Mouse (Mus musculus): Measurements from ENCODE around the gene Exph5. TPM values are rescaled to one million over a fixed set of nuclear protein-coding genes. Genes with fewer than 3 reads are reported as not detected.

Gene Exph5
- polyA plus RNA-seq, 1 experiment from 2014 or later = 1.7 TPM

GRCm38 (mm10) chr9:53328203-53328602 lies 26.7 kb downstream of the Exph5 start:
- DNase-seq (ENCODE audit: low spot score) (no peak), ATAC-seq (ENCODE audit: low FRiP score) (no peak)
- Histone ChIP-seq H3K4me2 (replicated peaks; ENCODE audit: low read depth, low read length) (no peak overlapping the region), H3K36me3 (ENCODE audit: control insufficient read depth, insufficient read depth, low read length) (no peaks in the 10 kb centered on the region), H3K4me3 (ENCODE audit: low read depth, low read length) (no peak overlapping the region), H3K9ac (ENCODE audit: low read depth, low read length) (no peak overlapping the region), H3K27ac (ENCODE audit: low read depth, low read length) (no peak overlapping the region), H3K27me3 (ENCODE audit: control insufficient read depth, insufficient read depth, low read length) (no peaks in the 10 kb centered on the region), H3K9me3 (ENCODE audit: control insufficient read depth, low read length) (0 out of 2 replicates have a peak, but pooled peaks cover 3% of the 10 kb centered on the region), H3K4me1 (replicated peaks; ENCODE audit: control insufficient read depth, insufficient read depth, low read length) (no peaks in the 10 kb centered on the region)
- 84% methylated on average over 2 of the region's 2 CpGs for WGBS

GRCm38 (mm10) chr9:53329301-53330206 lies 28.1 kb downstream of the Exph5 start:
- H3K27me3 ChIP-seq (ENCODE audit: control insufficient read depth, insufficient read depth, low read length) = no peaks in the 10 kb centered on the region
- H3K9me3 ChIP-seq (ENCODE audit: control insufficient read depth, low read length) = 0 out of 2 replicates have a peak, but pooled peaks cover 3% of the 10 kb centered on the region
- DNase-seq (ENCODE audit: low spot score) (peak; percentile 24), ATAC-seq (ENCODE audit: low FRiP score) (peak; percentile 45; the same call in 1 of the 2 replicates)
- no peaks in the 10 kb centered on the region for H3K36me3 ChIP-seq (ENCODE audit: control insufficient read depth, insufficient read depth, low read length)
- H3K4me3 ChIP-seq (ENCODE audit: low read depth, low read length) = no peak overlapping the region
- H3K4me2 ChIP-seq (replicated peaks; ENCODE audit: low read depth, low read length) = no peak overlapping the region
- 24% methylated on average over 6 of the region's 6 CpGs for WGBS
- no peak overlapping the region for H3K9ac ChIP-seq (ENCODE audit: low read depth, low read length)
- no peaks in the 10 kb centered on the region for H3K4me1 ChIP-seq (replicated peaks; ENCODE audit: control insufficient read depth, insufficient read depth, low read length)
- H3K27ac ChIP-seq (ENCODE audit: low read depth, low read length) = no peak overlapping the region

- no peak for ATAC-seq (ENCODE audit: low FRiP score)
- Histone ChIP-seq H3K36me3 (ENCODE audit: control insufficient read depth, insufficient read depth, low read length) (no peaks in the 10 kb centered on the region), H3K4me3 (ENCODE audit: low read depth, low read length) (no peak overlapping the region), H3K27me3 (ENCODE audit: control insufficient read depth, insufficient read depth, low read length) (no peaks in the 10 kb centered on the region), H3K4me2 (replicated peaks; ENCODE audit: low read depth, low read length) (no peak overlapping the region), H3K9me3 (ENCODE audit: control insufficient read depth, low read length) (0 out of 2 replicates have a peak, but pooled peaks cover 3% of the 10 kb centered on the region), H3K27ac (ENCODE audit: low read depth, low read length) (no peak overlapping the region), H3K4me1 (replicated peaks; ENCODE audit: control insufficient read depth, insufficient read depth, low read length) (no peaks in the 10 kb centered on the region), H3K9ac (ENCODE audit: low read depth, low read length) (no peak overlapping the region)
- DNase-seq (ENCODE audit: low spot score) = no peak
- WGBS = 80% methylated on average over 9 of the region's 9 CpGs
Measured at GRCm38 (mm10) chr9:53330247-53330646, 28.8 kb downstream of the Exph5 start.

- no peak overlapping the region for H3K4me2 ChIP-seq (replicated peaks; ENCODE audit: low read depth, low read length)
- no peak overlapping the region for H3K4me3 ChIP-seq (ENCODE audit: low read depth, low read length)
- 81% methylated on average over 4 of the region's 4 CpGs for WGBS
- no peak for DNase-seq (ENCODE audit: low spot score)
- H3K4me1 ChIP-seq (replicated peaks; ENCODE audit: control insufficient read depth, insufficient read depth, low read length) = no peaks in the 10 kb centered on the region
- H3K9me3 ChIP-seq (ENCODE audit: control insufficient read depth, low read length) = 0 out of 2 replicates have a peak, but pooled peaks cover 3% of the 10 kb centered on the region
- H3K27ac ChIP-seq (ENCODE audit: low read depth, low read length) = no peak overlapping the region
- H3K27me3 ChIP-seq (ENCODE audit: control insufficient read depth, insufficient read depth, low read length) = no peaks in the 10 kb centered on the region
- no peaks in the 10 kb centered on the region for H3K36me3 ChIP-seq (ENCODE audit: control insufficient read depth, insufficient read depth, low read length)
- ATAC-seq (ENCODE audit: low FRiP score) = no peak
- no peak overlapping the region for H3K9ac ChIP-seq (ENCODE audit: low read depth, low read length)
Measured at GRCm38 (mm10) chr9:53333436-53333835, 32.0 kb downstream of the Exph5 start.

GRCm38 (mm10) chr9:53335131-53335530 lies 33.7 kb downstream of the Exph5 start:
- Histone ChIP-seq H3K27ac (ENCODE audit: low read depth, low read length) (no peak overlapping the region), H3K4me3 (ENCODE audit: low read depth, low read length) (no peak overlapping the region), H3K4me1 (replicated peaks; ENCODE audit: control insufficient read depth, insufficient read depth, low read length) (no peaks in the 10 kb centered on the region), H3K27me3 (ENCODE audit: control insufficient read depth, insufficient read depth, low read length) (no peaks in the 10 kb centered on the region), H3K4me2 (replicated peaks; ENCODE audit: low read depth, low read length) (no peak overlapping the region), H3K9me3 (ENCODE audit: control insufficient read depth, low read length) (0 out of 2 replicates have a peak, but pooled peaks cover 3% of the 10 kb centered on the region), H3K36me3 (ENCODE audit: control insufficient read depth, insufficient read depth, low read length) (no peaks in the 10 kb centered on the region), H3K9ac (ENCODE audit: low read depth, low read length) (no peak overlapping the region)
- ATAC-seq (ENCODE audit: low FRiP score) (no peak), DNase-seq (ENCODE audit: low spot score) (no peak)
- 92% methylated on average over 3 of the region's 3 CpGs for WGBS

- DNase-seq (ENCODE audit: low spot score) = no peak
- no peak overlapping the region for H3K4me2 ChIP-seq (replicated peaks; ENCODE audit: low read depth, low read length)
- no peaks in the 10 kb centered on the region for H3K27me3 ChIP-seq (ENCODE audit: control insufficient read depth, insufficient read depth, low read length)
- H3K9me3 ChIP-seq (ENCODE audit: control insufficient read depth, low read length) = no peaks in the 10 kb centered on the region
- WGBS = 86% methylated on average over 7 of the region's 7 CpGs
- H3K4me3 ChIP-seq (ENCODE audit: low read depth, low read length) = no peak overlapping the region
- no peak overlapping the region for H3K27ac ChIP-seq (ENCODE audit: low read depth, low read length)
- H3K36me3 ChIP-seq (ENCODE audit: control insufficient read depth, insufficient read depth, low read length) = no peaks in the 10 kb centered on the region
- ATAC-seq (ENCODE audit: low FRiP score) = no peak
- H3K4me1 ChIP-seq (replicated peaks; ENCODE audit: control insufficient read depth, insufficient read depth, low read length) = no peaks in the 10 kb centered on the region
- no peak overlapping the region for H3K9ac ChIP-seq (ENCODE audit: low read depth, low read length)
Measured at GRCm38 (mm10) chr9:53339603-53340002, 38.1 kb downstream of the Exph5 start.

- H3K27me3 ChIP-seq (ENCODE audit: control insufficient read depth, insufficient read depth, low read length) = no peaks in the 10 kb centered on the region
- peak; percentile 22 for DNase-seq (ENCODE audit: low spot score)
- no peak overlapping the region for H3K4me3 ChIP-seq (ENCODE audit: low read depth, low read length)
- no peaks in the 10 kb centered on the region for H3K36me3 ChIP-seq (ENCODE audit: control insufficient read depth, insufficient read depth, low read length)
- no peak for ATAC-seq (ENCODE audit: low FRiP score)
- WGBS = 55% methylated on average over 17 of the region's 17 CpGs
- no peak overlapping the region for H3K9ac ChIP-seq (ENCODE audit: low read depth, low read length)
- H3K4me2 ChIP-seq (replicated peaks; ENCODE audit: low read depth, low read length) = no peak overlapping the region
- H3K9me3 ChIP-seq (ENCODE audit: control insufficient read depth, low read length) = no peaks in the 10 kb centered on the region
- no peak overlapping the region for H3K27ac ChIP-seq (ENCODE audit: low read depth, low read length)
- H3K4me1 ChIP-seq (replicated peaks; ENCODE audit: control insufficient read depth, insufficient read depth, low read length) = no peaks in the 10 kb centered on the region
Measured at GRCm38 (mm10) chr9:53340328-53340916, 39.0 kb downstream of the Exph5 start.

GRCm38 (mm10) chr9:53340969-53341368 lies 39.5 kb downstream of the Exph5 start:
- H3K4me3 ChIP-seq (ENCODE audit: low read depth, low read length) = peak overlapping the region; percentile 24
- ATAC-seq (ENCODE audit: low FRiP score) (no peak), DNase-seq (ENCODE audit: low spot score) (peak; percentile 35)
- H3K36me3 ChIP-seq (ENCODE audit: control insufficient read depth, insufficient read depth, low read length) = no peaks in the 10 kb centered on the region
- H3K4me2 ChIP-seq (replicated peaks; ENCODE audit: low read depth, low read length) = peak overlapping the region; percentile 29
- H3K27ac ChIP-seq (ENCODE audit: low read depth, low read length) = no peak overlapping the region
- H3K4me1 ChIP-seq (replicated peaks; ENCODE audit: control insufficient read depth, insufficient read depth, low read length) = no peaks in the 10 kb centered on the region
- H3K9ac ChIP-seq (ENCODE audit: low read depth, low read length) = no peak overlapping the region
- no peaks in the 10 kb centered on the region for H3K27me3 ChIP-seq (ENCODE audit: control insufficient read depth, insufficient read depth, low read length)
- no peaks in the 10 kb centered on the region for H3K9me3 ChIP-seq (ENCODE audit: control insufficient read depth, low read length)
- 12% methylated on average over 14 of the region's 14 CpGs for WGBS

Measured in hindbrain, embryonic 11.5 days (tissue).